Mouse (Mus musculus): ENCODE data around the gene Fam227b. TPM values are rescaled to one million over a fixed set of nuclear protein-coding genes. Genes with fewer than 3 reads are reported as not detected.

Fam227b gene
- total RNA-seq, 2 experiments from 2014 or later, result not detected

DNA sequence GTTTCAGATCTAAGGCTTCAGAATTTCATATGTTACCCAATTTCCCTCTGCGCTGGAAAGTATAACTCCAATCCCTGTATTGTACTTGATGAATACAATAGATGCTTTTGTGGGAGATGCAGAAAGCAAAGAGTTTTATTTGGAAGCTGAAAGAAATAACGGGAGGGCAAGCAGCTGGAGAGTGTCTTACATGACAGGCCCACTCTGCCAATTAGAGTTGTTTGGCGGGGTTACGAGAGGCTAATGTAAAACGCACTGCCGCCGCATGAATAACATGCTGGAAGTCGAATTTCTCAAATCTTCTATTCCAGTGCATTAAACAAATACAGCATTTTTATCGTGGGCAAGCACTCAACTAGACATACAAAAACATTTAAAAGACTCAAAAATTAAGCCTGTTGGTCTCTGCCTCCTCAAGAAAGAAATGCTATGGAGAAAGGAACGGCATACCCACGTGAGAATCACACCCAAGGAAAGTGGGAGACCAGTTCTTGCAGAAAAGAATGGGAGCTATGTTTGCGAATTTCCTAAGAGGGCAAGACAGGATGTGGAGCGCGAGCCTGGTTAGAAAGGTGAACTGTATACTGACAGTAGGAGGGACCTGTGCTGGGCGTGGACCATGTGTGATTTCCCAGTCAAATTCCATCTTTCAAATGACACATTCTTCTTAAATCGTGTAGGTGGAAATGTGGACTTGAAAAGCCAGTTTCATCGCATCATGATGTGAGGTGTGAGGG, 90.6 kb downstream of the Fam227b start:
- no peak for DNase-seq

DNA sequence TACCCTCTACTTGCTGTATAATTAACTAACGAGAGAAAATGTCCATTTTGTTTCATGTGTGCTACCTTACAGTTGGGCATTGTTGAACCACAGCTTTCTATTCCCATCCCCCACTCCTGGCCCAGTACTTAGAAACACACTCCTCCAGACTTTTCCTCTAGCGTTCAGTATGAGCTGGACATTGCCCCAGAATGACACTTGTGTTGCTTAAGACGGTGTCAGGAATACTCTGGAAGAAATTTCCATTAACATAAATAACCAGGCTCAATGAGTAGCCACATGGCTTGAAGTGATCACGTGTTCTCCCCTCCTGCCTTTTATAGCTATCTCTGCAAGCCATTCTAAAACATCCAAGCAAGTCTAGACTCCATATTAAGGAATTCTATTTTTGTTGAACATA, 91.2 kb downstream of the Fam227b start:
- DNase-seq, result no peak

DNA sequence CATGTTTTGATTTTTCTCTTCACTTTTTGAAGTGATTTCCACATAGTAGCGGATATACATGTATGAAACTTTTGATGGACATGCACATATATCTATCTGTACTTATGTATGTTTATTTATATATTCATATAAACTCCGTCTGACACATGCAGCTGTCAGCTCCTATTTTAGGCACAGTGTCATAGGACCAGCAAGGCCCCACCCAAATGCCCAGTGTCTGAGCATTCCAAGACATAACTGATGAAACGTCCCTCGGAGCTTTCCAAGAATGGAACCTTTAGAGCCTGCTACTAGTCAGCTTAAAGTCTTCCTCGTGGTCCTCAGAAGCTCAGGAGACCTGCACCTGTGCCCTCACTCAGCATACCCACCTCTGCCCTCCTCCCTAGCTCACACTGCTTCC, 98.1 kb downstream of the Fam227b start:
- no peak for DNase-seq

DNA sequence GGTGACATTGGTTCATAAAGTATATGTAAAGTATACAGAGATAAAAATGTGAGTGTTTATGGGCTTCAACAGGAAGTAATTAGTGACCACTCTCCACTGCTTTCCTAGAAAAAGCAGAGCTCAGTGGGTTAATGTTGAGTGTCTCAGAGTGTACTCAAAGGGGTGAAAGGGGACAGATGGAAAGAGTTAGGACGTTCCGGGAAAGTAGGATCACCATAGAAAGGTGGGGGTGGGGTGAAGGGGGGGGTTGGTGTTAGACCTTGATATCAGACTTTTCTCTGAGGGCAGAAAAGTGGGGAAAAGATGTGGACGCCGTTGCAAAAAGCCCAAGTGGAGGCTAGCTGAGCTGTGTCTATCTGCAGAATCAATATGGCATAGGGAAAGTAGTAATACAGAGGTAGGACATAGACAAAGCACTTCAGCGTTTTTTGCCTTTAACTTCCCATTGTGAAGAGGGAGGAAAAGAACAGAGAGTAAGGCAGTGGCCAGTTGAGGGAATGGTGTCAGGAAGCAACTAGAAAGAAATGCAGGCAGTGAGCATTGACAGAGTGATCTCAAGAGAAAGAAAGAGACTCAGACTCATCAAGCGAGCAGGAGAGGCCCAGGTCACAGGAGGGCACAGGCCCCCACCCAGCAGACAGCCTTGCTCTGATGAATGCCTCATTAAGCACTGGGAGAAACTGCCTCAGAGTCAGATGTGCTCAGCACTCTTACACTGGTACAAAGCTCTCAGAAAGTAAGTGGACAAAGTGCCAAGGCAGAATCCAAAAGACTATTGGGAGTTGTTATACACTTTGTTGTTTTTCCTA, 98.9 kb downstream of the Fam227b start:
- DNase-seq, result no peak

DNA sequence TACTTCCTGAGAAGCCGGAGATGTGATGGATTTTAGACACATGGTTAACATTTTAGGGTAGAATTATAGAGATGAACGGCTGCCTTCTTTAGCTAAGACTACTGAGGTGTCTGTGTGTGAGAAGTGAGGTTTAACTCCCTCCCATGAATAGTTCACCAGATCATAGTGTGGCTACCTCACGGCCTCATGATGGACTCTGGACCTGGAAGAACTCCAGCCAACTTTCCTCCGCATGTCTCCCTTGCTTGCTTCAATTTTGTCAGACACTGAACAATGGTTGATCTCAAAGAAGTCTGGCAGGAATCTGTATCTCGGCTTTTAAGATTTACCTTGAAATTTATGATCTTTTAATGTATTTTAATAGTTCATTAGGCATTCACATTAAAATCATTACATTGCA, 106.2 kb downstream of the Fam227b start:
- no peak for DNase-seq

DNA sequence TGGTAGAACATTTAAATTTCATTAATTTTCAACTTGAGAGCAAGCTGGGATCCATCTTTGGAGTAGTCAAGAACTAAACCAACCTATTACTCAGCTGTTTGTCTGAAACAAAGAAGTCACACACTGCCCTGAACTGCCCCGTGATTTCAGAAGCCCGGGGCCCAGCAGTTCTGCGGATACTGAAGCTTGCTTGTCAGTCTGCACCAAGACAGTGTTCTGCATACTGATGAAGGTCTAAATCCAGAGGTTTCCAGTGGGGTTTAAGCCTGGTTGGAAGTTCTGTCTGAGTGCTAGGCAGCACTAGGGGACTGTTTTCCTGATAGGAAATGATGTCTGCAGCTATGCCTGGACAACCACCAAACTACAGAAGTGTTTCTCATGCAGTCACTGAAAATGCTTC, 109.1 kb downstream of the Fam227b start:
- DNase-seq, result no peak

DNA sequence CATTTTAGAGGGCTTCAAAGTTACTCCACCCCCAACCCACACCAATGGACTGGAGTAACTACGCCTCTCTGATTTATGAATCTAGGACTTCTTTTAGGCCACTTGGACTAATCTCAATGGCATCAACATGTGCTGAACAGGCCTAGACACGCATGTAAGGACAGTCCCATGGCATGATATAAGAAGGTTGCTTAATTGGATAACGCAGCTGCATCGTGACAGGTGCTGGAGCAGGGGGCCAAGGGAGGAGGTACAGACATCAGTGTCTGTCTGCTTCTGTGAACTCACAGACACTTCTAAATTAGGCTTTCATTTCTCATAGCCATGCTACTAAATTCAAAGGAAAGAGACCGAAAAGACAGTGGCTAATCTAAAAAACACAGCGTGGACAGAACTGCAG, 110.6 kb downstream of the Fam227b start:
- DNase-seq, result no peak

DNA sequence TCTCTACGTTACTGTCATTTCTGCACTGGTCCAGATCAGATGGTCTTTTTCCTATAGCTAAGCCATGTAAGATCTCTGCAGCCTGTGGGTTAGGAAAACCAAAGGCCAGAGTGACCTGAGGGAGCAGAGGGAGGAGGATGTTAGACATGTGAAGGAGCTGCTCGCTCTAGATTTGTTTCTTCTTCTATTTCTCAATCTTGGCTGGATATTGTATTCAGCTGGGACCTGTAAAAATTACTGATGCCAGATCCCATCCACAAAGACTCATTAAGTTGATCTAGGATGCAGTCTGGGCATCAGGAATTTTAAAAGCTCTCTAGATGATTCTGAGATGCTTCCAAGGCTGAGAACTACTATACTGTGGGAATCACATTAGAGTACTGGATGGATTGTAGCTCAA, 111.2 kb downstream of the Fam227b start:
- no peak for DNase-seq

DNA sequence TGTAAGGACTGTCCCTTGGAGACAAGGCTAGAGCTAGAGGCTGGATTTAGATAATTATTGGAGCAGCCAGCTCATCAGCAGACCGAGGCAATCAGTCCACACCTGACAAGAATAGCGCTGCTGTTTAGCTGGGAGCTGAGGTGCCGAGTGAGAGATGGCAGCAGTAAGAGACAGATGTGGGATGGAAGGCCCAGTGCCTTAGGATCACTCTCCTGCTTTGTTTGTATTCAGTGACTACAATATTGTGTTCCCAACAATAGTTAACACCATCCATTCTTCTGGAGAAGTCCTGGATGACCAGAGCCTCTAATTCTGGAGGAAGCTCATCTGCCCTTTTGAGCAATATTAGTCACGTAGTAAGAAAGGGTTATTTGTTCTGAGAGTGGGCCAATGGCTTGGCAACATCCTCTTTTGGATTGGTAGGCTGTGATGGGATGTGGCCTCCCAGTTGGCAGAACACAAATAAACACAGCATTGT, 112.4 kb downstream of the Fam227b start:
- DNase-seq, result no peak

DNA sequence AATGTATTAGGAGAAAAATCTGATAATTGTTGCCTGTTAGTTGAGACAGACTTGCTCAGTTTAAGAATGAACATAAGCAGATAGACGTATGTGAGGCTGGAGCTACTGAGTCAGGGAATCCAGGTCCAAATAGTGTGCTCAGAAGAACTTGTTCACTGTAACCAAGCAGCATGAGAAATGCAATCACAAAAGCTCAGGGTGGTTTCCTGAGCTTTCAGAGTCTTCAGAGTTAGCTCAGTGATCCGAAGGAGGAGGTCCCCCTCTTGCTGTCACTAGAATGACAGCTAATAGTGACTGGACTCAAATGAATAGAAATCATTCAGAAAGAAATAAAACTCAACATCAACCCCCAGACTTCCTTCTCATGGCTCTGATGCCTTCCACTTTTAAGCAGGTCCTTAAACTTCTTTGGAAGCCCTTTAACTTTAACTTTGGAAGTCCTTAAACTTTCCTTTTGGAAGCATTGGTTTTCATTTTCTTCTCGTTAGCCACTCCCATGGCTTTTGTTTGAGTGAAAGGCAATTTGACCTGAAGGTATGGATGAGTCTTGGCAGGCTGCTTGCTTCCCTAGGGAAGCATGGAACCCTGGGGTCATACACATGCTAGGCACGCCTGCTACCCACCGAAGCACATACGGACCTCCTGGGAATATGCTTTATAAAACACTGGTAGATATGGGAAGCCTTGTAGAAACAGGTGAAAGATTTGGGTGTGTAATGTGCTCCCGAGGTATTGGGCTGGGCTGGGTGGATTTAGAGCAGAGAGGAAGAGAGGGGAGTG, 113.4 kb downstream of the Fam227b start:
- no peak for DNase-seq

DNA sequence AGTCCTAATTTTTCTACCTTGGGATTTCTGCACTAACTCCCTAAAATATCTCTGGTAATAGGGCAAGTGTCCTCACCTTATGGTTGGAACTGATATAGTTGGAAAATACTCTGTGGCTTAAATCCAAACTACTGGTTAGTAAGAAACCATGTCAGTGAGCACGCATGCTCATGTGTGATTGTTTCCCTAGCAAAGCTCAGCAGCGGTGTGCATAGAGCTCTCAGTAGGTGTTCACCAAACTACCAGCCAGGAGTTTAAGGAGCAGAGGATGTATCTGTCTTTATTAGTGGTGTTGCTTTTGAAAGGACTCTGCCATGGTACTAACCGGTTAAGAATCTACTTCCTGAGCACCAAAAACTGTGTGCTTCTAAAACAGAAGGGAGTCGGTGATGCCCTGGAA, 115.7 kb downstream of the Fam227b start:
- no peak for DNase-seq

DNA sequence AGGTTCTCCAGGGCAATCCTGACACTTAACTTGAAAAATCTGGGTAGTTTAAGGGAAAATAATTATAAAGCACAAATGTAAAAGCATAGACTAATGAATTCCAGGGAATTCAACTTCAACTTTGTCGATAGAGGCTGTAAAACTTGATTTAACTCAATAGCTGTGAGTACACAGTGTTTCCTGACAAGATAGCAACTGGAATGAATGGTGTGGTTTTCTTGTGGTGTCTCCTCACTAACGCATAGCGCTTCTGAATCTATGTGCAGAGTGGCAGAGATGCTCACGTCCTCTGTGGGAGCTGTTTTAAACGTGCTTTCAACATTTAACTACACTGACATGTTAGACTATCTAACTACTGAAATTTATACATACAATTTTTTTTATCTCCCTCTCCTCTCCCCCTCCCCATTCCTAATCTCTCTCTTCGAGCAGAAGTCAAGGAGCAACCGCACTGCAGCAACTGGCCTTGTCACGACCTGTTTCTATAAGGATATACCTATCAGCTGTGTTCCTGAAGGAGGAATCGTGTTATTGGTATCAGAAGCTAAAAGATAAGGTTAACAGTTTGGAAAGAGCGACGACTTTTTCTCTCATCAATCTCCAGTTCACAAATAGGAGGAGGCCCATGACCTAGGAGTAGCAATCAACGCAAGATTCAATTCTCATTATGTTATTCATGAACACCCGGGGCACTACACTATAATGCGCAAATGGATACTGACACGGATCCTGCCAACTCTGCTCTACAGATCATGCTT, 116.6 kb downstream of the Fam227b start:
- no peak for DNase-seq

DNA sequence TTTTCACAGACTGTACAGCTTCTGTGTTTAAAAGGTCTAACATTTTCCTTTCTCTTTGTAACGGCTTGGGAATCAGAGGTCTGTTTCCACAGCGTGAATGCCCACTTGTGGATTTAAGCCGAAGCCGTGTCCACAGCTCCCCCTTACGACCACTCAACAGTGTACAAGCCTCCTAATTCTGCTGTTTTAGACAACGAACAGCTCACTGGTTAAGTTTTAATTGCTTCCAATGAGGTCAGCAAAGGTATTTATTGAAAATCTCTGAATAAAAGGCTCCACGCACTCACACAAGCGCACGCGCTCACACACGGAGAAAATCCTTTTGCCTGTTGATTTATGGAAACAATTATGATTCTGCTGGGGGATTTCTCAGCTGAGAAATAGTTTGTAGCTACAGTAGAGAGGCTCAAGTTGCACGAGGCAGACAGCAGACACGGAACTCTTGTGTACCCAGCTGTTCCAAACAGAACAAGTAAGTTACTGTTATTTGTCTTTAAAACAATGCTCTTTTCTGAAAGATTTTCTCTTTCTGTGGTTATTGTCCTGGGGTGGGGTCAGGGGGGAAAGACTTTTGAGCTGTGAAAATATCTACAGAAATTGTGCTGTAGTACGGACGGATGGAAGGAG, 117.3 kb downstream of the Fam227b start, which contains the start of gene Fgf7:
Gene Fgf7, plus strand, starts transcription at position 280 of the 627 bp plus-strand sequence.
- no peak for DNase-seq

DNA sequence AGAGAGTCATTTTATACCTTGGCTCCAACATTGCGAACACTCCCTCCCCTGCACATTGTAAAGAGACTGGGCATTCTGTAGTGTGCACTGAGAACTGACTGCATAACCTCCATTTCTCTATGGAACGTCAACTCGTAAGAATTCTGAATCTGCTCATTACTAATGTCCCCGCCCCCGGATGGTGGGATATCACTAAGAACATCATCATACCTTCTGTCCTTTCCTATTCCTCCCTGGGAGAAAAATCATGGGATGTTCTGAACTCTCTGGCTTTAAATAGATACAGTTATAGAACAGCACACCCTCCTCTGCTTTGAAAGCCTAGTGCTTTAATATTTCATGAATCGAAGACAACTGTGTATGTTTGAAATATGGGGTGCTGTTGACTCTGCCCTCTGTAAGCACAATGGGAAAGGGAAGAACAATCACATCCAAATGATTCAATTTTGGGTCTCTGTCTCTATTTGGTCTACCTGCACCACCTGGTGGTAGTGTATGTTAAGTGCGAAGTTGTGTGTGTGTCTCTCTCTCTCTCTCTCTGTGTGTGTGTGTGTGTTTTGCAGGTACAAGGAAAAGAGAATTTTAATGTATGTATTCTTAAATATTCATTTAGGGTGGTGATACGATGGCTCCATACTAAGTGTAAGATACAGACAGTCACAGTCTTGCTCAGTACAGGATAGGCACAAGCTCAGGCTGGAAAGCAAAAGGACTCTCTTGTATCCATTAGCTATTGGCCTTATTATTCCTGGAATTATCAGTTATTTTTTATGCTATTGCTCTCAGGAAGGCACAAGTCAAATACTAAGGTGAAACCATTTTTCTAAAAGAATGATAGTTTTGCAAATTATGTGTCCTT, 118.5 kb downstream of the Fam227b start:
- no peak for DNase-seq

DNA sequence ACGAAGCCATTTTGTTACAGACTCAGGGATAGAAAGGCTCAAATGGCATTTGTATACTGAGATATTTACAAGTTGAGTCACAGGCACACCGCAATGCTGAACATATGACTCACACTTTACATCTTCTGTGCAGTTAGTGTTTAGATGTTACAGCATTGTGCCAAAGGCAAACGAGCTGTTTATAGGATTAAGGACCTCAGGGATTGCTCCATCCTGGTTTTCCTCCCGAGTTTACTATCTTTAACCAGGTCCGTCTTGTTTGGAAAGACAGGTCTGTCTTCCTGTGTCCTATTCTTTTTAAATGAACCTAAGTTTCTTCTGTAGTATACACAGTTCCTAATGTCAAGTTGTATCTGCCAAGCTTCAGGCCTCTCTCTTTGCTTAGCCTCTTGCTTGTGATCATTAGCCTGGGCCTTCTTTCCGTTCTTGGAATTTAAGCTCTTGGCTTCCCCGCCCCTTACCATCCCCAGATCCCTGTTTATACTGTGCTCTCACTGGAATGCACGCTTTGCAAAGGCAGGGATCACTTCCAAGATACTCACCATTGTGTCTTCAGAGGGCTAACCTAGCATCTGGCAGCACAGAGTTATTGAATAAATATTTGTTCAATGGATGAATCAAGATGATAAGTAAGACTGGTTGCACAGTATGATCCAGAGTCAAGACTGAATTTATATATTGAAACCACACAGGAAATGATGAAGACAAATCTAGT, 120.5 kb downstream of the Fam227b start:
- DNase-seq, result no peak

DNA sequence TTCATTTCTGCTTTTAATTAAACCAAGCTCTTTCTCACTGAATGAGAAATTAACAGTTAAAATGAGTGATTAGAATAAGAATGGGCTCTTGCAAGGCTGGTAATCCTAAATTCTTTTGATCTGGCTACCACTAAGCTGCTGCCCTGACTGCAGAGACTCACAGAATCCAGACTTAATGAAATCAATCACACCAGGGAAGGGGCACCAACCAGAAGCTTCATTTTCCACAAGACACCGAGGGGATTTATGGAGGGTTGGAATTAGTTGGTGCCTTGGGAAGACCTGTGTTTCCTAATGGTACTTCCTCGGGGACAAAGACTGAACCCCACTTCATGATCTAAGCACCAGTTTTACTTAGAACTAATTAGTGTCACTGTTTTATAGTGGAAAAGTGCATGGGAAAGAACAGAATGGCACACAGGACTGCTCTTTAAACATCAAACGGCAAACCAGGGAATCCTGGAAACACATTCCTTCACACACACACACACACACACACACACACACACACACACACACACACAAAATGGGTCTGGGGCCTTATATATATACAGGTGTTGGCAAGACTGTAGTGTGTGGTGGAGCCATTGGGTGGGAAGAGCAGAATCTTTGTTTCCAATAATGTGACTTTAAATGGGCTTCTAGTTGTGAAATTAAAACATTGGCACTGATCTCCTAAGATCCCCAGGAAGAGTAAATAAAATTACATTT, 135.9 kb downstream of the Fam227b start:
- DNase-seq, result no peak

DNA sequence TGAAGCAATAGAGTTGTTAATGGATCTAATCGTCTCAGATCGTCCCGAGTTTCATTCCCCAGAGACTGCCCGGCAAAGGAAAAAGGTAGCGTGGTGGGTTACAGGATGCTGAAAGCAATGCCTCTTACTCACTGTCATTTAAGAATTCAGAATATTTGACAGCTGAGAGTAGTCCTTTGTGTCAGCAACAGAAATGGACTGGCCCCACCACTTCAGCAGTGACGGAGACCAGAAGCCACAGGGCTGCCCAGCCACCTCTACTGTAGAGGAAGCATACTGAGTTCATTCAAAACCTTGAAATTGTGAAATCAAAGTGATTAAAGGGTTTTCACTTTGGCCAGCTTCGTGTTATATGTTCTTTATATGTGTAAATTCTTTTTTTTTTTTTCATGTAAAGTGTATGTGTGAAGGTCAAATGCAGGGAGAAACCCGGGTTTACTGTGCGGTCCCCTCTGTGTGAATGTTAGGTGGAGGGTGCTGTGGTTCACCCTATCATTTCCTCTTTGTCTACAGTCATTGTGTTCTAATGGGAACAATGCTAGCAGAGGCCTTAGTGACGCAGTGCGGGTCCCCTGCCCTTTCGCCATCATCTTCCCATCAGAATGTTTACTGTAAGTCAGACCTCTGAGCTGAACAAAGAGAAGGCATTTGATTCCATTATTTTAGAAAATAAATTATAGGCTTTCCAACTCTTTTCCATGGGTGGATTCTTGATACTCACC, 136.7 kb downstream of the Fam227b start:
- no peak for DNase-seq

DNA sequence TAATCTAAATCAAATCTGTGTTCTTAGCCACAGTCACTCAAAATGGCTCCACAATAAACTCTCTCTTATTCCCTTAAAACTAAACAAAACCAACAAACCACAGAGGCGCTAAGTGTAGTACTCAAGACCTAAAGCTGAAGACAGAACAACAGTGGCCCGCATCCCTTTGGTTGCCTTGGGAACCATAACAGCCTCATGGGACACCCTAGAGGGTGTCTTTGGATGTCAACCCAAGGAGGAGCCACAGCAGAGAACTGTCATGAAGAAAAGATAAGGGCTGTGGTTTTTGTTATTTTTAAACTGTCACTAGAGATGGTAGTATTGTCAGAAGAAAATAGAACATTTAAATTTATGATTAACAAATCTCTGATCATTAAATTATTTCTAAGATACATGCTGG, 145.1 kb downstream of the Fam227b start:
- no peak for DNase-seq

Data from gastrocnemius, postnatal 10 days (tissue).